In the genomic region with DNA sequence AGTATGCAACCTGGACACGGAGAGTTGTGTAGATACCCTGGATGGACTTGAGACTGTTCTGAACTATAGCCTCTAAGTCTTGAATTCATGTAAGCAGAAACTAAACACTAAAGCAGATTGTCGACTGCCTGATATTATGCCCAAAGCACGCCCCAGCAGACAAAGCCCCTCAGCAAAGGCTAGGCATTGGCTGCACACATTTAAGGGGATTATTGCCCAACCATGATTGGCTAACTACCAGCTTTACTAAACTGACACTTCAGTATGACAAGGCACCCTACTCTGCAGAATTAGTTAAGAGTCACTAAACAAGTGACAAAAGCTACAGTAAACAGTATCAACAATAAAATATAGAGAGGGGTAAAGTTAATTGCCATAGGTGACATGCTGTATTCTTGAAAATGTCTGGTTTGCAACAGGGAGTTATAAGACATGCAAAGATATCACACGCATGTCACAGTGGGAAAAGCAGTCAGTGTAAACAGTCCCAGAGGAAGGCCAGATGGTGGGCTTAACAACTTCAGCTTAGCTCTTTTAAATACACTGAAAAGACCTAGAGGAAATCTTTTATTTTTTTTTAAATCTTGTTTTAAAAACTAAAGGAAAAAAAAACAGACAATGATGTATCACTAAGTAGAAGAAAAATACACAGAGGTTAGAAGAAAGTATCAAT, we compare ENCODE assay signal across 26 mouse cellular contexts.
DNase-seq lines count a peak whose midpoint lies in the region; ATAC-seq and TF ChIP-seq lines count a peak whose summit lies in the region.
"Had no signal": no experiment of that assay in that cellular context is flagged by ENCODE, and none has a peak within 500 bp of the region (broad histone marks: within the 10 kb centered on the region; RNA-seq: fewer than 3 reads in every experiment).

No protein-coding gene starts in this region.

- no peak overlapping the region for H3K4me3 ChIP-seq in forebrain, embryonic 13.5 days
- no peak overlapping the region for H3K4me3 ChIP-seq in forebrain, embryonic 11.5 days (ENCODE audit: low read depth, low read length)
- no peak overlapping the region for H3K4me3 ChIP-seq in hindbrain, postnatal 0 days (ENCODE audit: low read length)
- no peak overlapping the region for H3K4me3 ChIP-seq in hindbrain, embryonic 12.5 days
- H3K4me3 ChIP-seq in midbrain, postnatal 0 days (ENCODE audit: low read depth, low read length): no peak overlapping the region
- H3K4me3 ChIP-seq in midbrain, embryonic 13.5 days (replicated peaks): no peak overlapping the region
- H3K4me3 ChIP-seq: embryonic facial prominence, embryonic 13.5 days; heart, embryonic 10.5 days; heart, embryonic 15.5 days; neural tube, embryonic 15.5 days had no signal

- no peak overlapping the region for H3K27ac ChIP-seq in forebrain, embryonic 13.5 days
- H3K27ac ChIP-seq in forebrain, embryonic 11.5 days (ENCODE audit: low read depth, low read length): no peak overlapping the region
- no peak overlapping the region for H3K27ac ChIP-seq in hindbrain, postnatal 0 days
- H3K27ac ChIP-seq in hindbrain, embryonic 12.5 days: no peak overlapping the region
- no peak overlapping the region for H3K27ac ChIP-seq in midbrain, postnatal 0 days (ENCODE audit: low read depth, low read length)
- no peak overlapping the region for H3K27ac ChIP-seq in midbrain, embryonic 13.5 days
- H3K27ac ChIP-seq: embryonic facial prominence, embryonic 13.5 days; heart, embryonic 10.5 days; heart, embryonic 15.5 days; kidney, postnatal 0 days; liver, embryonic 14.5 days; neural tube, embryonic 15.5 days had no signal

- H3K4me1 ChIP-seq in forebrain, embryonic 13.5 days: 0 out of 2 replicates have a peak, but pooled peaks cover 7% of the 10 kb centered on the region
- no peaks in the 10 kb centered on the region for H3K4me1 ChIP-seq in forebrain, embryonic 11.5 days (replicated peaks; ENCODE audit: control insufficient read depth, insufficient read depth, low read length)
- no peaks in the 10 kb centered on the region for H3K4me1 ChIP-seq in hindbrain, postnatal 0 days (ENCODE audit: insufficient read depth, low read length)
- H3K4me1 ChIP-seq in hindbrain, embryonic 12.5 days: no peaks in the 10 kb centered on the region
- peaks cover 4% of the 10 kb centered on the region; the same call in 1 of the 2 replicates for H3K4me1 ChIP-seq in midbrain, postnatal 0 days (ENCODE audit: insufficient read depth, low read length)
- peaks cover 6% of the 10 kb centered on the region for H3K4me1 ChIP-seq in midbrain, embryonic 13.5 days (replicated peaks)
- H3K4me1 ChIP-seq: embryonic facial prominence, embryonic 13.5 days; heart, embryonic 10.5 days; heart, embryonic 15.5 days; neural tube, embryonic 15.5 days had no signal

- ATAC-seq in forebrain, embryonic 13.5 days: peak; percentile 84; the same call in 1 of the 2 replicates
- ATAC-seq in forebrain, embryonic 11.5 days (replicated peaks; ENCODE audit: low FRiP score): no peak
- peak; percentile 58; the same call in 1 of the 2 replicates for ATAC-seq in hindbrain, postnatal 0 days
- ATAC-seq in hindbrain, embryonic 12.5 days (ENCODE audit: low FRiP score): no peak
- ATAC-seq in midbrain, postnatal 0 days (ENCODE audit: low FRiP score): no peak
- no peak for ATAC-seq in midbrain, embryonic 13.5 days
- ATAC-seq: inflammation-experienced regulatory T-cells, adult 6 months had no signal

- no peak for TF ChIP-seq CTCF in hindbrain, postnatal 0 days (IDR thresholded peaks at IDR 0.05; ENCODE audit: low read depth)
- TF ChIP-seq CTCF in midbrain, postnatal 0 days (IDR thresholded peaks at IDR 0.05): no peak

- DNase-seq in forebrain, embryonic 11.5 days (ENCODE audit: low spot score): no peak
- DNase-seq in hindbrain, postnatal 0 days (ENCODE audit: low spot score): peak; percentile 61
- peak; percentile 69 for DNase-seq in midbrain, postnatal 0 days (ENCODE audit: low spot score)
- DNase-seq in adrenal gland, adult (ENCODE audit: inconsistent age in 2 of 2, low spot score in 1 of 2): no peak
- DNase-seq: adrenal gland, postnatal 10 days; cerebellum, adult 11 months; cerebellum, adult 9-11 months; gastrocnemius, postnatal 10 days; kidney, adult 2 months; kidney, postnatal 4 days; liver; lung, adult 2 months; right cerebral cortex, postnatal 4 days; thymus, postnatal 4 days had no signal

- H3K9me3 ChIP-seq in forebrain, embryonic 13.5 days (replicated peaks): no peaks in the 10 kb centered on the region
- no peaks in the 10 kb centered on the region for H3K9me3 ChIP-seq in forebrain, embryonic 11.5 days (ENCODE audit: control insufficient read depth, low read length)
- no peaks in the 10 kb centered on the region for H3K9me3 ChIP-seq in hindbrain, postnatal 0 days (ENCODE audit: low read length)
- no peaks in the 10 kb centered on the region for H3K9me3 ChIP-seq in hindbrain, embryonic 12.5 days (replicated peaks)
- H3K9me3 ChIP-seq in midbrain, postnatal 0 days (ENCODE audit: low read length): no peaks in the 10 kb centered on the region
- no peaks in the 10 kb centered on the region for H3K9me3 ChIP-seq in midbrain, embryonic 13.5 days
- H3K9me3 ChIP-seq: embryonic facial prominence, embryonic 13.5 days; G1E; heart, embryonic 10.5 days; heart, embryonic 15.5 days; neural tube, embryonic 15.5 days had no signal

- no peaks in the 10 kb centered on the region for H3K36me3 ChIP-seq in forebrain, embryonic 13.5 days (ENCODE audit: poor library complexity, severe bottlenecking)
- H3K36me3 ChIP-seq in forebrain, embryonic 11.5 days (ENCODE audit: control insufficient read depth, insufficient read depth, low read length): no peaks in the 10 kb centered on the region
- H3K36me3 ChIP-seq in hindbrain, postnatal 0 days (ENCODE audit: insufficient read depth, low read length): no peaks in the 10 kb centered on the region
- H3K36me3 ChIP-seq in hindbrain, embryonic 12.5 days: no peaks in the 10 kb centered on the region
- no peaks in the 10 kb centered on the region for H3K36me3 ChIP-seq in midbrain, postnatal 0 days (ENCODE audit: insufficient read depth, low read length)
- H3K36me3 ChIP-seq in midbrain, embryonic 13.5 days: no peaks in the 10 kb centered on the region
- H3K36me3 ChIP-seq: embryonic facial prominence, embryonic 13.5 days; G1E; heart, embryonic 10.5 days; heart, embryonic 15.5 days; neural tube, embryonic 15.5 days had no signal

- no peaks in the 10 kb centered on the region for H3K27me3 ChIP-seq in forebrain, embryonic 13.5 days
- no peaks in the 10 kb centered on the region for H3K27me3 ChIP-seq in forebrain, embryonic 11.5 days (ENCODE audit: control insufficient read depth, insufficient read depth, low read length)
- H3K27me3 ChIP-seq in hindbrain, postnatal 0 days (ENCODE audit: insufficient read depth, low read length): no peaks in the 10 kb centered on the region
- H3K27me3 ChIP-seq in hindbrain, embryonic 12.5 days: no peaks in the 10 kb centered on the region
- no peaks in the 10 kb centered on the region for H3K27me3 ChIP-seq in midbrain, postnatal 0 days (ENCODE audit: insufficient read depth, low read length)
- H3K27me3 ChIP-seq in midbrain, embryonic 13.5 days: no peaks in the 10 kb centered on the region
- H3K27me3 ChIP-seq: embryonic facial prominence, embryonic 13.5 days; heart, embryonic 15.5 days; neural tube, embryonic 15.5 days had no signal

- no peak overlapping the region for H3K4me2 ChIP-seq in forebrain, embryonic 13.5 days
- H3K4me2 ChIP-seq in forebrain, embryonic 11.5 days (ENCODE audit: low read depth, low read length, severe bottlenecking): no peak overlapping the region
- H3K4me2 ChIP-seq in hindbrain, postnatal 0 days (ENCODE audit: low read depth, low read length): no peak overlapping the region
- H3K4me2 ChIP-seq in hindbrain, embryonic 12.5 days (replicated peaks): no peak overlapping the region
- H3K4me2 ChIP-seq in midbrain, postnatal 0 days (ENCODE audit: low read depth, low read length, poor library complexity, severe bottlenecking): no peak overlapping the region
- no peak overlapping the region for H3K4me2 ChIP-seq in midbrain, embryonic 13.5 days (replicated peaks)
- H3K4me2 ChIP-seq: embryonic facial prominence, embryonic 13.5 days; heart, embryonic 15.5 days; midbrain, embryonic 11.5 days; neural tube, embryonic 15.5 days had no signal

- H3K9ac ChIP-seq in forebrain, embryonic 13.5 days: no peak overlapping the region
- H3K9ac ChIP-seq in forebrain, embryonic 11.5 days (ENCODE audit: low read length): no peak overlapping the region
- no peak overlapping the region for H3K9ac ChIP-seq in hindbrain, postnatal 0 days (replicated peaks; ENCODE audit: low read length)
- H3K9ac ChIP-seq in hindbrain, embryonic 12.5 days: no peak overlapping the region
- H3K9ac ChIP-seq in midbrain, postnatal 0 days (replicated peaks; ENCODE audit: low read length, poor library complexity, severe bottlenecking): no peak overlapping the region
- no peak overlapping the region for H3K9ac ChIP-seq in midbrain, embryonic 13.5 days (replicated peaks)
- H3K9ac ChIP-seq: embryonic facial prominence, embryonic 13.5 days; heart, embryonic 15.5 days; liver, embryonic 14.5 days; neural tube, embryonic 15.5 days had no signal

- 54% methylated on average over 4 of the region's 4 CpGs for WGBS in forebrain, embryonic 13.5 days
- WGBS in forebrain, embryonic 11.5 days: 71% methylated on average over 4 of the region's 4 CpGs
- WGBS in hindbrain, postnatal 0 days: 61% methylated on average over 4 of the region's 4 CpGs
- 87% methylated on average over 4 of the region's 4 CpGs for WGBS in hindbrain, embryonic 12.5 days
- WGBS in midbrain, postnatal 0 days: 45% methylated on average over 4 of the region's 4 CpGs
- WGBS in midbrain, embryonic 13.5 days: 50% methylated on average over 4 of the region's 4 CpGs

Comparison
In these comparisons a context has a peak if more than half of its experiments do, and no peak if none do; other contexts are left out.
1. ATAC-seq: peak in forebrain, embryonic 13.5 days (single experiment) and hindbrain, postnatal 0 days (single experiment); none in forebrain, embryonic 11.5 days (single experiment), hindbrain, embryonic 12.5 days (single experiment), midbrain, postnatal 0 days (single experiment) and midbrain, embryonic 13.5 days (single experiment).
2. DNase-seq: peak in hindbrain, postnatal 0 days (single experiment) and midbrain, postnatal 0 days (single experiment); none in forebrain, embryonic 11.5 days (single experiment) and adrenal gland, adult (0 of 2).